Mouse (Mus musculus): Measurements from ENCODE around the gene Mid1.
"Not testable (repeated sequence)": the region's sequence is repeated elsewhere in the genome, so short reads cannot be mapped to it uniquely, and the experiment has no call there.

Gene Mid1

DNA sequence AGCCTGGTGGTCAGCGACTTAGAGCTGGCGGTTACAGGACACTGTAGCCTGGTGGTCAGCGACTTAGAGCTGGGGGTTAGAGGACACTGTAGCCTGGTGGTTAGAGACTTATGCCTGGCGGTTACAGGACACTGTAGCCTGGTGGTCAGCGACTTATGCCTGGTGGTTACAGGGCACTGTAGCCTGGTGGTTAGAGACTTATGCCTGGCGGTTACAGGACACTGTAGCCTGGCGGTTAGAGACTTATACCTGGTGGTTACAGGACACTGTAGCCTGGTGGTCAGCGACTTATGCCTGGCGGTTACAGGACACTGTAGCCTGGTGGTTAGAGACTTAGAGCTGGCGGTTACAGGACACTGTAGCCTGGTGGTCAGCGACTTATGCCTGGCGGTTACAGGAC is 330.9 kb downstream of the Mid1 start:
- not testable (repeated sequence) for DNase-seq (ENCODE audit: extremely low spot score, low spot score)

DNA sequence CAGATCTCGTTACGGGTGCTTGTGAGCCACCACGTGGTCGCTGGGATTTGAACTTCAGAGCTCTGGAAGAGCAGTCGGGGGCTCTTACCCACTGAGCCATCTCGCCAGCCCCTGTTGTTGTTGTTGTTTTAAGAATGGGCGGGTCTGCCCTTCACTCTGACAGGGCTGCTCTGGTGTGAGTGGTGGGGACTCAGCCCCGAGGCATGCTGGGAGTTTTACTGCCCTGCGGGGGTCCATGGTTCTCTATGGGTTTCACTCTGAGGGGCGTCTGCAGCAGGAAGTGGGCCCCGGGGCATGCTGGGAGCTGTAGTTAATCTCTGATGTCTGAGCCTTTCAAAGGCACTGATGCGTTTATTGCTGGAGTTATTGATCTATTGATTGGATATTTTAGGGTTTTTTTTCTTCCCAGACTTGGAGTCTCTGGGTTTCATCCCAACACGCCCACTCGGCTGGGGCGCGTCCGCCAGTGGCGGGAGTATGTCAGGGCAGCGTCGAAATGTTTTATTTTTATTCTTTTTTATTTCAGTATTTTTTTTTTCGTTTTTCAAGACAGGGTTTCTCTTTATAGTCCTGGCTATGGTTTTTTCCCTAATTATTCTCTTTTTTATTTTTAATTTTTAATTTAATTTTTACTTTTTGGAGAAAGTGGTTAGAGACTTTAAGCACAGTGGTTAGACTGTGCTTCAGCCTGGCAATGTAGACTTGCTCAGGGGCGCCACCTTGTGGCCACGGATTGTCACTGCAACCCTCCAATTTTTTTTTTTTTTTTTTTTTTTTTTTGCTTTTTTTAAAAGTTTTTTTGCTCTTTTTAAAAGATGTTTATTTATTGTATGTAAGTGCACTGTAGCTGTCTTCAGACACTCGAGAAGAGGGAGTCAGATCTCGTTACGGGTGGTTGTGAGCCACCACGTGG is 332.6 kb downstream of the Mid1 start:
- peak; percentile 86 for DNase-seq (ENCODE audit: extremely low spot score, low spot score)

DNA sequence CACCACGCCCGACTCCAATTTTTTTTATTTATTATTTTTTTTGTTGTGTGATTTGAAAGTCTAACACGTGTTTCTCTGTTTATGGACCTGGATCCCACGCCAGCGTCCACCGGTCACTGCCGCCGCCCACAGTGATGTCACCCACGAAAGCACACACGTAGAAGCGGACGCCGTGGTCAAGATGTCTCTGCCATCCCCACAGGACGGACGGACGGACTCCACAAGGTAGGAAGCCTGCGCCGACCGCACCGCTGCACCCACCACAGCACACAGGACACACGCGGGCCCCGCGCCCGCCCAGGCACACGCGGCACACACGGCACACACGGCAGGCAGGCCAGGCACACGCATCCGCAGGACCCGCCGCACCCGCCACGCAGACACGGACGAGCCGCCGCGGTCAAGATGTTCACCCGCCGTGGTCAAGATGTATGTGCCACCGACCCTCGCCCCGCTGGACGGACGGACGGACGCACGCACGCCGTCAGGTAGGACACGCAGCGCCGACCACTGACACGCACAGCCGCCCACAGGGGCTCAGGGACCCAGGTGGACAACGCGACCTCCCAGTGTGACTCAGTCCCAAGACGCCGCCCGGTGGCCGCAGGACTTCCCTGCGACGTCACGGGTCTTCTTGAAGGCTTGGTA is 333.7 kb downstream of the Mid1 start:
- peak; percentile 50 for DNase-seq (ENCODE audit: extremely low spot score, low spot score)

DNA sequence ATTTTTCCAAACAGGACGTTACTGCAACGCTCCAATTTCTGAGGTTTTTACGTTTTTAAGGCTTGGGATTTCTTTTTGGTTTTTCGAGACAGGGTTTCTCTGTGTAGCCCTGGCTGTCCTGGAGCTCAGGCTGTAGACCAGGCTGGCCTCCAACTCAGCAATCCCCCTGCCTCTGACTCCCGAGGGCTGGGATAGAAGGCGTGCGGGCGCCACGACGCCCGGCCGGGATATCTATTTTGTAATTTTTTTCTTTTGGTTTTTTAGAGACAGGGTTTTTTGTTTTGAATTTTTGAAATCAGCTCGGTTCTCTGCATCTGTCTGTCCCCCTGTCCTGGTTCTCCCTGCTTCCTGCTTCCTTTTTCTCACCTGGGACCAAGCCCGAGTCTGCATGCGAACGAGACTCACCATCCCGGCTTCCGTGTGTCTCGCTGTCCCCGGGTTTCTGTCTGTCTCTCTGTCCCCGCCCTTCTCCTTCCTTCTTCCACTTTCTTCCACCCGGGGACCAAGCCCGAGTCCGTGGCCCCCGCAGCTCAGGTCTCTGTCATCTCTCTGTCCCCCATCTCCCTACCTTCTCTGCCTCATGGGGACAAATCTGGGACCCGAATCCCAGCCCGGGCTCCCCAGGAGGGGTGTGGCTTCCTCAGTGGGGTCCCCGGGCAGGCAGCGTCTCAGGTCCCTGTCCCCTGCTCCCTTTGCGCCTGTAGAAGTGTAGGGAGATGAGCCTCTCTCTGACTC is 334.4 kb downstream of the Mid1 start:
- peak; percentile 72 for DNase-seq (ENCODE audit: extremely low spot score, low spot score)

DNA sequence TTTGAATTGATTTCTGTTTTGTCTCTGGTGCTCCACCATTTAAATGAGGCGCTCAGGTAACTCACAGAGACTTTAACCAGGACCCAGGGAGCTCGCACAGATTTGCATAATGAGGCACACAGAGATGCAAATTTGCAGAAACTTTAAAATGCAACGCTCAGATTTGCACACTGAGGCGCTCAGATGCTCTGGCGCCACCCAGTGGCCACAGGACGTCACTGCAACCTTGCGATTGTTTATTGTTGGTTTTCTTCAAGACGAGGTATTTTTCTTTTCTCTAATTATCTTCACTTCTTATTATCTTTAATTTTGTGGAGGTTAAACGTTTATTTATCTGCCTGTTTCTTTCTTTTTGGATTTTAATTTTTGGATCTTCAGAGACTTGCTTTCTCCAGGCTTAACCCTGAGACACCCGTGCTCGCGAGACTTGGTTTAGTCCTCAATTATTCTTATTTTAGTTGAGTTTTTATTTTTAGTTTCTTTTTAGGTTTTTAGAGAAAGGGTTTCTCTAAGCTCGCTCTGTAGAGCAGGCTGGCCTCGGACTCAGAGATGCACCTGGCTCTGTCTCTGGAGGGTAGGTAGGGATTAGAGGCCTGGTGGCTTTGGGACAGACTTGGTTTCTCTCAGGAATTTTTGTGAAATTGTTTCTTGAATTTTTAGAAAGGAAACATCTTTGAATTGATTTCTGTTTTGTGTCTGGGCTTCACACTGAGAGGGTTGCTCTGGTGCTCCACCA is 335.1 kb downstream of the Mid1 start:
- not testable (repeated sequence) for DNase-seq (ENCODE audit: extremely low spot score, low spot score)

DNA sequence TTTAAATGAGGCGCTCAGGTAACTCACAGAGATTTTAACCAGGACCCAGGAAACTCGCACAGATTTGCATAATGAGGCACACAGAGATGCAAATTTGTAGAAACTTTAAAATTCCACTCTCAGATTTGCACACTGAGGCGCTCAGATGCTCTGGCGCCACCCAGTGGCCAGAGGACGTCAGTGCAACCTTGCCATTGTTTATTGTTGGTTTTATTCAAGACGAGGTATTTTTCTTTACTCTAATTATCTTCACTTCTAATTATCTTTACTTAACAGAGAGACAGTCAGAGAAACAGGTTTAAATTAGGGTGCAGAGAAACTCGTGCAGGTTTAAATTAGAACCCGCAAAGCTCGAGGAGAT is 335.7 kb downstream of the Mid1 start:
- peak; percentile 87 for DNase-seq (ENCODE audit: extremely low spot score, low spot score)

DNA sequence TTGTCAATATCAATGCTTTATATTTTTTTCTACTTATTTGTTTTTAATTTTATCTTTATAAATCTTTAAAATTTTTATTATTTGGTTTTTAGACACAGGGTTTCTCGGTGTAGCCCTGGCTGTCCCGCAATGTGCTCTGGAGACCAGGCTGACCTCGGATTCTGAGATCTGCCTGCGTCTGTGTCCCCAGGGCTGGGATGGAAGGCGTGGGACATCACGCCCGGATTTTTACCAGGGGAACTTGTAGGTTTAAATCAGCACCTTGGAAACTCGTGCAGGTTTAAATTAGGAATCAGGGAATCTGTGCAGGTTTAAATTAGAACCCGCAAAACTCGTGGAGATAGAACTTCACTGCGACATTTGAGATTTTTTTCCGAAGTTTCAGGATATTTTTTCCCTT is 336.2 kb downstream of the Mid1 start:
- peak; percentile 53 for DNase-seq (ENCODE audit: extremely low spot score, low spot score)

DNA sequence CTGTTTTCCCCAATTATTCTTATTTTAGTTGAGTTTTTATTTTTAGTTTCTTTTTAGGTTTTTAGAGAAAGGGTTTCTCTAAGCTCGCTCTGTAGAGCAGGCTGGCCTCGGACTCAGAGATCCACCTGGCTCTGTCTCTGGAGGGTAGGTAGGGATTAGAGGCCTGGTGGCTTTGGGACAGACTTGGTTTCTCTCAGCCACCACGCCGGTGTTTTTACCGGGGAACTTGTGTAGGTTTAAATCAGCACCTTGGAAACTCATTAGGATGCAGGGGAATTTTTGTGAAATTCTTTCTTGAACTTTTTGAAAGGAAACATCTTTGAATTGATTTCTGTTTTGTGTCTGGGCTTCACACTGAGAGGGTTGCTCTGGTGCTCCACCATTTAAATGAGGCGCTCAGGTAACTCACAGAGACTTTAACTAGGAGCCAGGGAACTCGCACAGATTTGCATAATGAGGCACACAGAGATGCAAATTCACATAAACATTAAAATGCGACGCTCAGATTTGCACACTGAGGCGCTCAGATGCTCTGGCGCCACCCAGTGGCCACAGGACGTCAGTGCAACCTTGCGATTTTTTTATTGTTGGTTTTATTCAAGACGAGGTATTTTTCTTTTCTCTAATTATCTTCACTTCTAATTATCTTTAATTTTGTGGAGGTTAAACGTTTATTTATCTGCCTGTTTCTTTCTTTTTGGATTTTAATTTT is 336.9 kb downstream of the Mid1 start:
- peak; percentile 80 for DNase-seq (ENCODE audit: extremely low spot score, low spot score)
